Mouse (Mus musculus) layer of hippocampus, adult 9-10 months (tissue): Measurements from ENCODE around the gene Cdyl.

Source experiments
- DNase-seq: peaks from one replicate; pipeline ENCODE4 v3.0.0; 2022; ENCODE audit warnings: low spot score

The Cdyl gene

DNA sequence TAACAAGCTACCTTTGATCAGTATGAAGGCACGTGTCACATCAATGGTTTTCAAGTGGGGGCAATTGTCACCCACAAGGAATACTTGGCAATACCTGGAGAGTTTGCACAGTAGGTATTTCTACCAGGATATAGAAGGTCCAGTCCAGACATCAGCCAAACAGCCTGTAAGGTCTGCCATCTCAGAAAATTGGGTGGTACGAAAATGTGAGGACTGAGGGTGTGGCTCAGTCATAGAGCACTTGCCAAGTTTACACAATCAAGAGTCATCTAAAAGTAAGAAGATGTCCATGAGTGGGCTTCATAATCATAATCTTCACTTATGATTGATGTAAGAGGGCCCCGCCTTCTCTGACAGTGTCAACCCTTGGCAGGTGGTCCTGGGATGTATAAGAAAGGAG is 29.9 kb downstream of the Cdyl start:
- DNase-seq = no peak

DNA sequence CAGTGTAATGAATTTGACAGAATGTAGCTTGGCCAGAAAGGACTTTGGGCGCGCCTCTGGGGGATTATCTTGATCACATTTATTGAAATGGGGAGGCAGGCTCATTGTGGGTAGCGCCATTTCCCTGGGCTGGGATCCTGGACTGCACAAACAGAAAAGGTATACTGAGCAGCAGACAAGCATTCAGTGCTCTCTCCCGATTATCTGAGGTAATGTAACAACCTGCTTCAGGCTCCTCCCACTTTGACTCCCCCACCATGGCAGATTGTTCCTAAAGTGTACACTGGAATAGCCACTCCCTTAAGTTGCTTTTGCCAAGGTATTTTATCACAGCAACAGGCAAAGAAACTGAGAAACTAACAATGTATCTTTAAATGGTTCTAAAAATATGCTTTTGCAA is 58.0 kb downstream of the Cdyl start:
- DNase-seq = no peak

DNA sequence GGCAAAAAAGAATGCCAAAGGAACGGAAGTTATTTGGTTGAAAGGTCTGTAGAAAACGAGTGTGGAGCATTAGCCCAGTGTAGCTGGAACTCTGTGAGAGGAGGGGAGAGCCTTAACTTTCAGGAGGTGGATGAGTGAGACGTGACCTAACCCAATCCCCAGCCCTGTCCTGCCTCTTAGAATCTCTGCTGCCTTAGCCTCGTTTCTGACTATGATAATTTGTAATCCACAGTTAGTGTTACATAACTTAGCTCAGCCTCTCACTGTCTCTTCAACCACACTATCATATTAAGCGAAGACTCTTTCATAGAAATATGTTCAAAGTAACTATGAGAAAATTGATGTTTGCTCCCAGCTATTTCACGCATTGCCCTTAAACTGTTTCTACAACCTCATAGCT is 59.9 kb downstream of the Cdyl start:
- DNase-seq = no peak

DNA sequence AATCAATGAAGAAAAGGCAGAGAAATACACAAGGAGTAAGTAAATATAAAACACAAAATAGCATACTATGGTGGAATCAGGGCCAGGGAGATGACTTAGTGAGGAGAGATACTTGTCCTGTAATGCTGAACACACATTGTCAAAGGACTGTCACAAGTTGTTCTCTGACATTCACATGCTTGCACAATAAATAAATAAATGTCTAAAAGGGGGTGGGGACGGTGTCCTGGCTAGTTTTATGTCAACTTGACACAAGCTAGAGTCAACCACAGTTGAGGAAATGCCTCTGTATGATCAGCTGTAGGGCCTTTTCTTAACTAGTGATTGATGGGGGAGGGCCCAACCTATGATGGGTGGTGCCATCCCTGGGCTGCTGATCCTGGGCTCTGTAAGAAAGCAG is 63.4 kb downstream of the Cdyl start:
- no peak for DNase-seq

DNA sequence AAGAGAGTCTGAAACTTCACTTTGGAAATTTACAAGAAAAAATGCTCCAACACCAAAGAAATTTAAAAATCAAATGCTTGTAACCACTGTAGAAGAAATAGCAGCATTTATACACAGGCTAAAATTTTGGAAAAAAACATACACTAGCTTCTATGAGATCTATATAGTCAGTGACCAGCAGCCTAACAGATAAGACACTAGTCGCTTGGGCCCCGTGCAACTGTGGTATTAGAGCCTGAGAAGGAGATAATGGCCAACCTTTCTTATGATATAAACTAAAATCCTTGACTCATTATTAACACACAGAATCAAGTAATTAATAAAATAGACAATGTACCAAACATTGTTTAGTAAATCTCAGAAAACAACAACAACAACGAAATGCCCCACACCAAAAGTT is 66.4 kb downstream of the Cdyl start:
- no peak for DNase-seq

DNA sequence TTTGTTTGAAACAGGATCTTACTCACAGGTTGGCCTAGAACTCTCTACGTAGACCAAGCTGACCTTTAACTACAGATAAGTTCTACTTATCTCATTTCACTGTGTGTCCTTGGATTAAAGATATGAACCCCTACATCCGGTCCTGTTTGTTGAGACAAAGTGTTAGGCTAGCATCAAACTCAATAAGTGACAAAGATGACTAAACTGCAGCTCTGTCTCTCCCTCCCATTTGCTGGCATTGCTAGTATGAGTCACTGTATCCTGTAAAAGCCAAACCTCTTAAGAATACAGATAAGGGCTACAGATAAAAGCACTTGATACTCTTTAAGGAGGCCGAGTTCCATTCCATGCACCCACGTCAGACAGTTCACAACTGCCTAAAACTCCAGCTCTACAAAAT is 72.5 kb downstream of the Cdyl start:
- no peak for DNase-seq

DNA sequence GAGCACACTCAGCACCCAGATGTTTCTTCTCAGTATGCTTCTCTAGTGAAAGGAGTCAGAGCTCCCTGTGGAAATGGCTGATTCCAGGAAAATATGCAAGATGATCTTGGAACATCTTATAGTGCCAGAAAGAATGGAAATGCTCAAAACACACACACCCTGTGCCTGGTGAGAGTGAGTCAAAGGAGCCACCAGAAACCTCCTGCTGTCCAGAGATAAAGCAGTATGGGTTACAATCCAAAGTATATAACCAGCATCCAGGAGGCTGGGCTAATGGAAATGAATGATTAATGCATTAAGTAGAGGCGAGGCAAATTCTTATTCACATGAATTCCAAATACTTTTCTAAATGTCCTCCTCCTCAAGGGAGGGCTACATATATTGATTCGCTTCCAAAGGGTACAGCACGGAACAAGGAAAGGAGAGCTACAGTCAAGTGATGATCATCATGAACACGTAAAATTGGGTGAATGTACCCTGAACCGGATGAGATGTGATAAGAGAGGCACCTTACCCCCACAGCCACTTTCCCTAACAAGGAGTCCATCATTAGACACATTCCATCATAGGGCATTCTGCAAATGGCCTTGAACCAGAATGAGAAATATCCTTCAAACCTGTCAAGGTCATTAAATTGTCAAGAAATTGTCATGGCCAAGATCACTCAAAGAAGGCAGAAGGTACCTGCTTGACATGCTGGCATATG is 73.4 kb downstream of the Cdyl start:
- DNase-seq = no peak

DNA sequence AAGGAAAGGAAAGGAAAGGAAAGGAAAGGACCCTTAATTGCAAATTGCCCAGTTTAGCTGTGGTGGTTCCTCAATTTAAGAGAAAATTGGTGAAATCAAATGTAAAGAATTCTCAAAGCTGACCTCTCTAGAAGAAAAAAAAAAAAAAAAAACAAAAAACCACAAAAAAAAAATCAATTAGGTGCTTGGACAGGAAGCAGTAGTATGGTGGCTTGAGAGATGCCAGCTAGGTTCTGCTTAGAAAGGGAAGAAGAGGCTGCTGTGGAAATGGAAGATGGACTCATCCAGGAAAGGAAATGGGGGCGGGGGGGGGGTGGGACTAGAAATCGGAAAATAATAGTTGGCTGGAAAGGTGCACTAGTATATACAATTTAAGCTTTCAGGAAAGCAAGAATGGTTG is 77.9 kb downstream of the Cdyl start:
- no peak for DNase-seq

DNA sequence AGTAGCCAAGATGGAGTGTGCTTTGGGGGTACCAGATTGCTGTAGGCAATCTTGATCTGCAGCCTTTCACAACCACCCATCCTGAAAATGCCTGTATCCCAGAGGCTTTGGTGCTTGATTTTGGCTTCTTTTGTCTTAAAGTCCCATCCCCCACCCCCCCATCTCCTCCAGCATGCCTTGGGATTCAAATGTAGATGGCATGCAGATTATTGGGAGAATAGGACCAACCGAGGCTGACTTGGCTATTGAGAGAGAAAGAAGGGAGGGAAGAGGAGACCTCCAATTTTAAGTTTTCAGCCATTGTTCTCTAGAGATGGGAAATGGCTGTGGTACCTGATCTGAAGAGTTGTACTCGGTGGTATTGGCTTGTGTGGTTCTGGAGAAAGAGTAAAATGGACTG is 78.6 kb downstream of the Cdyl start:
- no peak for DNase-seq

DNA sequence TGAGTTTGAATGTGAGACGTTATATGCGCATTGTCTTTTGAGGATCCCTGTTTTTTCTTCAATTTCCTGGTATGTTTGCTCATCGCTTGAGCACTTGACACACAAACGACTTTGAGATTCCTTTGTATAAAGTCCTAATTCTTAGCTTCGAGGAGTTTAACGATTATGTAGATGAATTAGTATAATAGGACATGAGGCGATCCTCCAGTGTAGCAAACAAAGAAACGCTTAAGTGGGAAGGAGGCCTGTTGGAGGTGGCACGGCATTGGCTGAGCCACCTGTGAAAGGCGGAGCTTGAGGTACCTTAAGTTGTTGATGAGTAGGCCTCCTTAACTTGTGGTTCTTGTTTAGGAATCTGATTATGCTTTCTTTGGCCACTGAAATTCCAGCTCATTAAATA is 79.8 kb downstream of the Cdyl start:
- no peak for DNase-seq

DNA sequence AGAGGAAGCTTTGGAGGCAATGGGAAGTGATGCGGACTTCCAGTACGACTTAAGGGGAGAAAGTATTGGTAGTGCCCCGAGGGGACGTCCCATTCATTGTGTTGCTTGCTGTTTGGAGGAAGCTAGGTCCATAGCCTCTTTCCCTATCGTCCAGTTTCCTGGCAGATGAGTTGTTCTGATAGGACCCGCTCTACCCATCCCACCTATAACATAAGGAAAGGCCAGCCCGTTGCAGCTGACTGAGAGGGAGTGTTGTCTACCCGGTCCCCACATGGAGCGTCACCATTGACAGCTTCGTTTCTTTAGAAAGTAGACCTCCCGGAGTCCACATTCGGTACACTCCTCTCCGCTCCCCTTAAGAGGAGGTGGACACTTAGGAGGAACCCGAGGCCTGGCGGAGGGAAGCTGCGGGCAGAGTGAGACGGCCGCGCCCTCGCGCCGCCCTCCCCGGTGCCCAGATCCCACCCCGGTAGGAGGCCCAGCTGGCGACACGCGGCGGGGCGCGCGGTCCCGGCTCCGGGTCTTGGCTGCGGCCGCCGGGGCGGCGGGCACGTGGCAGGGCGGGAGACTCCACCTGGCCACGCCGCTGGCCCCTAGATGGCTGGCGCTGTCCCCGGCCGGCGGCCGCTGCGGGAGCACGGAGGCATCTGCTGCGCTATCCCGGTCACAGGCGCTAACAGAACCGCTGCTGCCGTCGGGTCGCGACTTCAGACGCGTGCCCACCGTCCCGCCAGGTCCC is 80.8 kb downstream of the Cdyl start:
- DNase-seq = no peak

DNA sequence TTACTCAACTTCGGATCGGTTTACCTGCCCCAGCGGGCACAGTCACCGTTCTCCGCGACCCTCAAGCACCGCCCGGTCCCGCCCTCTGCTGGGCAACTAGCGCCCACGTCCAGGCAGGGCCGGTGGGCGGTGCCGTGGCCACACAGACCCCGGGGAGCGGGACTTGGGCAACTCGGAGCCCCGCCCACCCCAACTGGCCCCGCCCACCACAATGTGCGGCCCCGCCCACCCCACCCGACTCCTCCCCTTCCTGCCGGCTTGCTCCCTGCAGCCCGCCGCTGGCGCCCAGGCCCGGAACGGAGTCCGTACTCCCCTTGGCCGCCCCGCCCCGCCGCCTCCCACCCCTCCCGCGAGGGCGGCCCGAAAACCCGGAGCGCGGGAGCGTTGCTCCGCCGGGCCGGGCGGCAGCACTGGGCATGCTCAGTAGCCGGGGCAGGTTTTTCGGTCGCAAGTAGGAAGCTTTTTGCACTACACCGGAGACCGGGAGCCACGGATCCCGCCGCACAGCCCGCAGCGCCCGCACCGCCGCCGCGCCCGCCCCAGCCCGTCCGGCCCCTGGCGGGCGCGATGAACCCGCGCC is 81.5 kb downstream of the Cdyl start:
- DNase-seq = peak; percentile 41

DNA sequence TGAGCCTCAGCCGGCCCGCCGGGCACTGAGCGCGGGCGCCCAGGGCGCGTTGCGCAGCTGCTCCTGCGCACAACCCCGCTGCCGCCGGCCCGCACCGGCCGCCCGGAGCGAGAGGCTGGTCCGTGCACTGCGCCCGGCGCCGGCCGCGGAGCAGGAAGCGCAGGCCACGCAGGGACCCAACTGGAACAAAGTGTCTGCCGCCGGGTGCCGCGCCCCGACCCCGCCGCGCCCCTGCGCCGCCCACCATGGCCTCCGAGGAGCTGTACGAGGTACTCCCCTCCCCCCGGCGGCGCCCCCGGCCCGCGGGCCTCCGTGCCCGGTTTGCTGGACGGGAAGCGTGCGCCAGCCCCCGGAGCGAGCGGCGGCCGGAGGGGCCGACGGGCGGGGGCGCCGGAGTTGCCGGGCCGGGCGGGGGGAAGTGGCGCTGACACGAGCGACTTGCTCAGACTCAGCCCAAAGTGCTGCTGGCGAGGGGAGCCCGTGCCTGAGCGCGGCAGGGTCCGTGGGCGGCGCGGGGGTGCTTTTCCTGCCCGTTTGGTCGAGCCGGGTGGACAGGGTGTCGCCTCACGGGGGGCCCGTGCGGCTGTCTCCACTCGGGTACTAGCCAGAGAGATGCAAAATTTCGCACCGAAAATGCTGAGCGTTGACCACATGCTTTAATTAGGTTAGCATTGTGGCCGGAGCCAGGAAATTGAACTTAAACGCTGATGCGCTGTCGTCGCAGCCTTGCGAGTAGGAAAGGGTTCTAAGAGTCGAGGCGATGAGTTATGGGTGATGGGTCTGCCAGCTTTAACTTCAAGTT is 82.2 kb downstream of the Cdyl start:
- no peak for DNase-seq

DNA sequence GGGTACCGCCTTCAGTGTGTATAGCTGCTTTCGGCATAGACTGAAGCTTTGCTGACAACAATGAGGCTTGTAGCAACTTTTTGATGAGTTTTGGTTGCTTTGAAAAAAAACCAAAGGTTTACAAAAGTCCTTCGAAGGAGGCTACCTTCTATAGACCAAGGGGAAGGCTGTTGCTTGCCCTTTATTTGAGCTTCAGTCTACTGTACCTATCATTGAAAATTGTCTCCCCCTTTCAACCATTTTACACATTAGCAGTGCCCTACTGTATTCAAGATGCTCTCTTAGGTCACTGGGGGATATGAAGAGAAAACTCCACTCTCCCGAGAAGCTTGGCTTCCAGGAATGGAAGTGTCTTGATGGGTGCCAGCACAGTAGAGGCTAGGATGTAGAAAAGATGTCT is 83.1 kb downstream of the Cdyl start:
- DNase-seq = no peak

DNA sequence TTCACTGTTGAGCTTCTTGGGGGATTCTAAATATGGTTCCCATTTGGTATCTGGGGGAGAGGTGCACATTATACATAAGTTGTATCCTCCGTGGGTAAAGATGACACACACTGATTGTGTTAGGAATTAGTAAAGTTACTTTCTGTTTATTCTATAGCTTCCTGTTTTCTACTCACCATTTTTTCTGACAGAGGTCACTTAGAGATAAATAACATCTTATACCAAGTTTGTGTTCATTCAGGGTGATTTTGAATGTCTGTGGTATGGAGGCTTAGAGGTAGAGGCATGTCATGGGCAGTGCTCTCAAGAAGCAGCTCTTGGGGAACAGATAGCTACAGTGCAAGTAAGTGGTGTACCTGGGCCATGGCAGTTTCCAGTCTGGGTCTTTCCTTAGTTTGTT is 83.6 kb downstream of the Cdyl start:
- no peak for DNase-seq

DNA sequence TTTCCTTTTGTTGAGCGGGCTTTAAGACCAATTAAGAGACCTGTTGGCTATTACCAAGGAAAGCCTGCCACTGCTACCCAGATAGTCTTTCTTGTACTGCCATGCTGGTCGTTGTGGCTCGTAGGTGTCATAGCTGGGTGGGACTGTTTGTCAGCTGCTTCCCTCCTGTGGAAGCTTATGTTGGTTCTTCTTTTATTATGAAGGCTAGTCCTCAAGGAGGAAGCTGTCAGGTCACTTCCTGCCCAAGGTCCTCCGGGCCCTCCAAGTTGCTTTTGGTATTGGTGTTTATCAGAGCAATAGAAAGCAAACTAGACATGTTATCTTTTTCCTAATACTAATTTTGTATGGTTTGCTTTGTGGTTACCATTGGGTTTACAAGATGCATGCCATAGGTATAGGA is 89.6 kb downstream of the Cdyl start:
- DNase-seq = no peak

DNA sequence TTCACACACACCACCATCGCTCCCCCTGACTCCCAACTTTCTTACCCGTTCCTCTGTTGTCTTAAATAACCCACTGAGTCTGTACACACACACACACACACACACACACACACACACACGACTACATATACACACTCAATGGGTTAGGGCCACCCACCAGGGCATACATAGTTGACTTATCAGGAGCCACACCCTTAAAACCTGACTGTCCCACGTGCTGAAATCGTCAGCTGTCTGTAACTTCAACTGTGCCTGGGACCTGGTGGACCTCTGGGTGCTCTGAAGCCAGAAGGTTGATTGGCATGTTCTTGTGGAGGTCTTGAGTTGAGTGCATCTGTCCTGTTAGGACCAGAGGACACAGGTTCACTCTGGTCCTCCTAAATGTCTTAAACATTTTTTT is 90.0 kb downstream of the Cdyl start:
- DNase-seq = no peak

DNA sequence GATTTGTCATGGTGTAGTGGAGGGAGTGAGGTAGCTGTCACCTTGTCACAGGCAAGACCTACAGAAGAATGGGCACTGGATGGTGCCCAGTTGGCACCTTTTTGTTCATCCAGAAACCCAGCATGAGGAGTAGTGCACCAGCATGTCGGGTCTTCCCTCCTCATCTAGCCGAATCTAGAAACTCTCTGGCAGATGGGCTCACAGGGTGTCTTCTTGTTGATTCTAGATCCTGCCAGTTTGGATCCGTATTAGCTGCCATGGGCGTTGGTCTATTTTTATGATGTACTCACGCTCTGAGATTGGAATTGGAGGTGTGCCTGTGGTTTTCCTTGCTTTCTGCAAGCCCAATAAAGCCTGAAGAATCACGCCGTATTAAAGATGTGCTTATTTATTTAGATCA is 92.4 kb downstream of the Cdyl start:
- DNase-seq = no peak

DNA sequence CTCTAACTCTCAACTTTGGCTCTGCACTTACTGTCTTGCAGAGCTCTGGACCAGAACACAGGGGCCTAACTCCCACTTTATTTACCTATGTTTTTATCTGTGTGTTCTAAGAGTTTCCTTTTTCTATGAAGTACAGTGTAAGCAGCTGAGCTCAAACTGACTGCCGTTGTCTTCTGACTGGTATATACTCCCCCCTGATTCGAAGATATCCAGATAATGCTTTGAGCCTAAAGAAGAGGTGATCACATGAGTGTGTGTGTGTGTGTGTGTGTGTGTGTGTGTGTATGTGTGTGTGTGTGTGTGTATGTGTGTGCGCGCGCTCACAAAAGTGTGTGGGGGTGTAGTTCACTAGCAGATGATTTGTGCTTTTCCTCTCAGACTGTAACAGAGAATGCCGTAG is 95.4 kb downstream of the Cdyl start:
- DNase-seq = no peak

DNA sequence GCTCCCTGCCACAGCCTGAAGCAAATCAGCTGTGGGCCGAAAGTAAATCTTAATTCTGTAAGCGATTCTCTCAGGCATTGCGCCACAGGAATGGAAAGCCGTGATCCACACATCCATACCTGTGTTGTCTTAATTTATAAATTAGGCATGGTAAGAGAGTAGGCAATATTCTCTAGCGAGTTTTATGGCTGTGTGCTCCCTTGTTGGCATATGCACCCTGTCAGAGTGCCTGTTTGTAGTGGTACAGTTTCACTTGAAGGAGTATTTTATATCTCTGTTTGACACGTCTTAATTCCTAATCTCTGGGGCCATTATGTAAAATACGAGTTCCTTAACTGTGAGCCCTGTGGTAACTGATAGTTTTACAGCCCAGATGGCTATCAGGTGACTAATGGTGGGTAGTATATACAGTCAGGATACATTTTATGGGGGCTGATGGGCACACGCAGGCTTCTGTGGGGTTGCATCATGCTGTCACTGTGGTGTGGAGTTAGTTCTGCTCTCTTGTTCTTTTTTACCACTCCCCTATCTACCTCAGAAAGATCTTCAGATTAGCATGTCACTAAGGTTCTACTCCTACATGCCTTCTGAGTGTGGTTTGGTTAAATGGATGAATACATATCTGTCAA is 96.1 kb downstream of the Cdyl start:
- DNase-seq = no peak

DNA sequence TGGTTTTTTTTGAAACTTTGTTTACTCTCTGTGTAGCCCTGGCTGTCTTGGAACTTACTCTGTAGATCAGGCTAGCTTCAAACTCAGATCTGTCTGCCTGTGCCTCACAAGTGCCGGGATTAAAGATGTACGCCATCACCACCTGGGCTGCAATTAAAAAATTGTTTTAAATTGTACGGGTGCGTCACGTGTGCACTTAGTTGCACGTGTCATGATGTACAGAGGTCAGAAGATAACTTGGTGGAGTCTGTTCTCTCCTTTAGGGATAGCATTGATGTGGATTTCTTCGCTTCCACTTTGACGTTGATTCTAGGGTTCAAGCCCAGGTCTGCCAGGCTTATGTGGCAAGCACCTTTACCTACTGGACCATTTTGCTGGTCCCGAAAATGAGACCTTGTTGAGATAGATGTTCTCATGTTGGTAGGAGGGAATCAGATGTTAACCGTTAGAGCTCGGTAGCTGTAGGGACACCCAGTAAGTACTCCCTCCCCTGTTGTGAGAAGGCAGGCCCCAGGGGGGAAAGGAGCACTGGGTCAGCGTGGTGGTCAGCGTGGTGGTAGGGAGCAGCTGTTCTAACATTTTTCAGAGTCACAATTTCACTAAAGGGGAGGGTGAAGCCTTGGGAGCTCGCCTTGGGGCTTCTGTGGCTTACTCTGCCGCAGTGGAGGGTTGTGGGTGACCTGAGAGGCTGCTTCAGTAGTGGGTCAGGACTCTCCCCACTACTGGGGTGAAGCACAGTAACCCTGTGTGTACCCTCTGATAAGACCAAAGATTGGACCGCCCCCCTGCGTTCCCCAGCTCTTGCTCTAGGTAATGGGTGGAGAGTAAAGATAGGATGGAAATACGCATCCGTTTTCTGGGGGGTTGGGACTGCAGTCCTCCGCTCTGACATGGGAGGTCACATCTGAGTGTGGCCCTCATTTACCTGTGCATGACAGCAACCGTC is 97.0 kb downstream of the Cdyl start:
- no peak for DNase-seq
